Mouse (Mus musculus) CH12.LX (cell line): ENCODE results near the gene 4930404H24Rik. TPM values are rescaled to one million over a fixed set of nuclear protein-coding genes. Genes with fewer than 3 reads are reported as not detected.

Source experiments
- DNase-seq: peaks from one replicate; pipeline ENCODE4 v3.0.0-alpha.2; 2013; ENCODE audit errors: extremely low read depth
- H3K27ac ChIP-seq: 2 replicates; pipeline ENCODE4 v1.5.1; 2012; ENCODE audit warnings: low read depth, mild to moderate bottlenecking, control low read depth, moderate library complexity; ENCODE audit not compliant: insufficient read depth
- H3K27me3 ChIP-seq: replicated peaks from 2 replicates; pipeline ENCODE3; 2012; ENCODE audit warnings: inconsistent platforms
- H3K36me3 ChIP-seq, 2 experiments: replicated peaks in 1 of 2; 2 replicates each; pipeline versions ENCODE3 to v1.6.1; 2012; ENCODE audit warnings: inconsistent platforms in 1 of 2, low read length in 1 of 2, mild to moderate bottlenecking in 1 of 2, mixed read lengths in 1 of 2, moderate library complexity in 1 of 2; ENCODE audit not compliant: control insufficient read depth in 1 of 2, insufficient read depth in 1 of 2
- H3K4me1 ChIP-seq, 2 experiments: 2 replicates each; pipeline ENCODE4 v1.6.1; 2012; ENCODE audit warnings: inconsistent platforms in 1 of 2, moderate library complexity in 1 of 2; ENCODE audit not compliant: insufficient read depth in 2 of 2, control insufficient read depth in 1 of 2
- H3K4me2 ChIP-seq: 2 replicates; pipeline ENCODE4 v1.6.1; 2012; ENCODE audit warnings: low read depth, mild to moderate bottlenecking, control low read depth; ENCODE audit not compliant: poor library complexity, insufficient read depth, severe bottlenecking
- H3K4me3 ChIP-seq, 3 experiments: fragments of 150-350 bp in 1 of 3; sonication (generic) in 1 of 3; replicated peaks in 1 of 3; 2 replicates each; pipeline versions ENCODE3 to v1.5.1; 2011 to 2012; ENCODE audit warnings: low read depth in 2 of 3, low read length in 2 of 3, mild to moderate bottlenecking in 2 of 3, moderate library complexity in 2 of 3, control low read depth in 1 of 3, improper control_type of control experiment in 1 of 3, inconsistent platforms in 1 of 3, mixed read lengths in 1 of 3; ENCODE audit not compliant: poor library complexity in 1 of 3
- H3K79me2 ChIP-seq: replicated peaks from 2 replicates; pipeline ENCODE4 v1.6.1; 2012; ENCODE audit warnings: mild to moderate bottlenecking, moderate library complexity; ENCODE audit not compliant: control insufficient read depth, poor library complexity, insufficient read depth, severe bottlenecking; ENCODE audit errors: extremely low read depth
- H3K9ac ChIP-seq: 2 replicates; pipeline ENCODE4 v1.6.1; 2012; ENCODE audit warnings: low read depth, mild to moderate bottlenecking, control low read depth, moderate library complexity; ENCODE audit not compliant: insufficient read depth
- H3K9me3 ChIP-seq: replicated peaks from 2 replicates; pipeline ENCODE3; 2012; ENCODE audit warnings: low read length, inconsistent platforms, mixed read lengths
- CTCF ChIP-seq, 2 experiments: IDR thresholded peaks in 1 of 2; conservative IDR thresholded peaks in 1 of 2; 2 replicates each; pipeline ENCODE4 v1.5.1; 2011 to 2012; ENCODE audit warnings: low read depth in 2 of 2, low read length in 2 of 2, improper control_type of control experiment in 1 of 2, inconsistent platforms in 1 of 2, mild to moderate bottlenecking in 1 of 2, moderate library complexity in 1 of 2
- EP300 ChIP-seq: IDR thresholded peaks from 2 replicates; pipeline ENCODE4 v1.6.1; 2011; ENCODE audit warnings: low read length, improper control_type of control experiment
- IRF4 ChIP-seq: IDR thresholded peaks from 2 replicates; pipeline ENCODE4 v1.6.1; 2014; ENCODE audit warnings: low read depth, mild to moderate bottlenecking, inconsistent platforms, low read length, improper control_type of control experiment
- JUN ChIP-seq: IDR thresholded peaks from 2 replicates; pipeline ENCODE4 v1.6.1; 2011; ENCODE audit warnings: low read depth, mild to moderate bottlenecking, low read length, improper control_type of control experiment, moderate library complexity; ENCODE audit not compliant: insufficient read depth
- MAFK ChIP-seq: IDR thresholded peaks from 2 replicates; pipeline ENCODE4 v1.6.1; 2011; ENCODE audit warnings: low read length, improper control_type of control experiment; ENCODE audit not compliant: insufficient replicate concordance
- MAX ChIP-seq: IDR thresholded peaks from 2 replicates; pipeline ENCODE4 v1.6.1; 2011; ENCODE audit warnings: low read length, improper control_type of control experiment
- MXI1 ChIP-seq: IDR thresholded peaks from 2 replicates; pipeline ENCODE4 v1.6.1; 2011; ENCODE audit warnings: mild to moderate bottlenecking, low read depth, low read length, improper control_type of control experiment
- NRF1 ChIP-seq: IDR thresholded peaks from 2 replicates; pipeline ENCODE4 v1.6.1; 2014; ENCODE audit warnings: low read depth, mild to moderate bottlenecking, inconsistent platforms, low read length, improper control_type of control experiment, moderate library complexity
- POLR2AphosphoS2 ChIP-seq: IDR thresholded peaks from 2 replicates; pipeline ENCODE4 v1.6.1; 2011; ENCODE audit warnings: low read depth, low read length, improper control_type of control experiment
- RAD21 ChIP-seq: IDR thresholded peaks from 2 replicates; pipeline ENCODE4 v1.6.1; 2011; ENCODE audit warnings: low read depth, mild to moderate bottlenecking, low read length, improper control_type of control experiment, moderate library complexity
- SMC3 ChIP-seq: IDR thresholded peaks from 2 replicates; pipeline ENCODE4 v1.6.1; 2011; ENCODE audit warnings: low read depth, low read length, improper control_type of control experiment
- UBTF ChIP-seq: IDR thresholded peaks from 2 replicates; pipeline ENCODE4 v1.6.1; 2012; ENCODE audit warnings: low read depth, mild to moderate bottlenecking, inconsistent platforms, low read length, improper control_type of control experiment, moderate library complexity
- USF2 ChIP-seq: conservative IDR thresholded peaks from 2 replicates; pipeline ENCODE4 v1.6.1; 2011; ENCODE audit warnings: low read depth, low read length, improper control_type of control experiment
- ZC3H11A ChIP-seq: IDR thresholded peaks from 2 replicates; pipeline ENCODE4 v1.6.1; 2012; ENCODE audit warnings: low read depth, mild to moderate bottlenecking, inconsistent platforms, low read length, improper control_type of control experiment
- ZKSCAN1 ChIP-seq: IDR thresholded peaks from 2 replicates; pipeline ENCODE4 v1.6.1; 2012; ENCODE audit warnings: low read depth, inconsistent platforms, low read length, improper control_type of control experiment, borderline replicate concordance
- dilution Hi-C: fragments of 300-500 bp; cut with MboI; formaldehyde crosslinking; loops from 2 replicates; pipeline ENCODE4 v1.14.3; 2020; ENCODE audit warnings: low sequenced_read_pairs; ENCODE audit not compliant: extremely low pct_unique_long_range_greater_than_20kb, extremely low pct_ligation_motif_present
- in situ Hi-C: fragments of 300-500 bp; cut with MboI; formaldehyde crosslinking; loops from 3 replicates; pipeline ENCODE4 v1.14.3; 2019; ENCODE audit warnings: low sequenced_read_pairs, low pct_ligation_motif_present, low pct_unique_long_range_greater_than_20kb, mixed read lengths
- polyA plus RNA-seq: library from polyadenylated mRNA; unstranded; fragments of >175 nt; gene quantifications from 2 replicates; pipeline ENCODE4 v1.2.1, GENCODE M21; 2012; ENCODE audit warnings: low read depth; ENCODE audit not compliant: insufficient read length
- total RNA-seq, 2 experiments: library from RNA; depleted of rRNA; stranded (reverse); fragments of 300-350 nt in 1 of 2; fragments of >200 nt in 1 of 2; gene quantifications; 2 replicates each; pipeline ENCODE4 v1.2.3; 2012 to 2014

4930404H24Rik gene
- total and polyA plus RNA-seq, 3 experiments, result not detected

- Histone ChIP-seq H3K9me3 (no peaks in the 10 kb centered on the region), H3K36me3 (peaks cover 3 to 5% of the 10 kb centered on the region in 2 experiments), H3K4me3 (no peak overlapping the region), H3K4me2 (no peak overlapping the region), H3K4me1 (peaks cover 24 to 42% of the 10 kb centered on the region in 2 experiments), H3K27me3 (no peaks in the 10 kb centered on the region), H3K27ac (no peak overlapping the region), H3K9ac (no peak overlapping the region), H3K79me2 (no peaks in the 10 kb centered on the region)
- no peak for TF ChIP-seq NRF1
- no peak for TF ChIP-seq ZKSCAN1
- TF ChIP-seq JUN, result no peak
- no peak for TF ChIP-seq USF2
- TF ChIP-seq MXI1, result no peak
- TF ChIP-seq POLR2AphosphoS2, result no peak
- in situ Hi-C loops (no loop called here), dilution Hi-C loops (no loop called here)
- no peak for DNase-seq
Measured at GRCm38 (mm10) chr2:153515582-153515981, 23.0 kb downstream of the 4930404H24Rik start.

DNA sequence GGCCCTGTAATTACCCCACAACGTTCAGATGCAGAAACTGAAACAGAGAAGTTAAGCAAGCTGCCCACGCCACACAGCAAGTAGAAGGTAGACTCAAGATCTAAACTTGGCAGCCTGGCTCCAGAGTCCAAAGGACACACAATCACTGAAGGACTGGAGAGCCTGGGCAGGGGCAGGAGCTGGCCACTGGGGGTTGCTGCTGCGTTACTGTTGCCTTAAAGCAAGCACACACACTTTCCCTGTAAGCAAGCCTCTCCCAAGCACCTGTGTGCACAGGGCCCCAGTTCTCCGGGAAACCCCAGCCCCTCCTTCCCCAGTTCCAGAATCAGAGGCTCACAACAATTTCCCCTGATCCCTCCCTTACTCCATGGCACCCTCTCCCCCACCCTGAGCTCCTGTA is 24.4 kb downstream of the 4930404H24Rik start:
- Histone ChIP-seq H3K79me2 (no peaks in the 10 kb centered on the region), H3K36me3 (peaks cover 3 to 5% of the 10 kb centered on the region in 2 experiments), H3K4me2 (no peak overlapping the region), H3K4me3 (no peak overlapping the region), H3K9me3 (no peaks in the 10 kb centered on the region), H3K9ac (no peak overlapping the region), H3K4me1 (peaks cover 19 to 48% of the 10 kb centered on the region in 2 experiments), H3K27ac (no peak overlapping the region), H3K27me3 (no peaks in the 10 kb centered on the region)
- TF ChIP-seq MAX (no peak), IRF4 (peak; percentile 22; the same call in 1 of the 2 replicates), ZC3H11A (peak; percentile 64), RAD21 (peak; percentile 79), SMC3 (peak; percentile 83), CTCF (conservative IDR thresholded peaks at IDR 0.05 in 1 of 2, IDR thresholded peaks at IDR 0.05 in 1 of 2; ENCODE audit: low read depth in 2 of 2, low read length in 2 of 2) (peak in 1 of 2 experiments; percentile 74; a peak in 2 of 4 replicates), EP300 (no peak)
- no peak for DNase-seq
- dilution Hi-C loops (no loop called here), in situ Hi-C loops (no loop called here)

GRCm38 (mm10) chr2:153520057-153520456 is 27.5 kb downstream of the 4930404H24Rik start:
- dilution Hi-C loops (no loop called here), in situ Hi-C loops (no loop called here)
- no peaks in the 10 kb centered on the region for H3K9me3 ChIP-seq
- peaks cover 3 to 8% of the 10 kb centered on the region in 2 experiments for H3K36me3 ChIP-seq
- no peak overlapping the region for H3K4me3 ChIP-seq
- no peak overlapping the region for H3K4me2 ChIP-seq
- no peaks in the 10 kb centered on the region for H3K79me2 ChIP-seq
- H3K27ac ChIP-seq, result no peak overlapping the region
- no peak for DNase-seq
- no peak overlapping the region for H3K9ac ChIP-seq
- H3K27me3 ChIP-seq, result no peaks in the 10 kb centered on the region
- 0 out of 2 replicates have a peak, but pooled peaks have one; percentile 46 for TF ChIP-seq MAFK
- no peak for TF ChIP-seq UBTF
- peaks cover 31 to 70% of the 10 kb centered on the region in 2 experiments for H3K4me1 ChIP-seq
